Mouse (Mus musculus) stomach, postnatal 0 days (tissue): ENCODE results near the gene Slc35g1. TPM values are rescaled to one million over a fixed set of nuclear protein-coding genes. Genes with fewer than 3 reads are reported as not detected.
A peak's percentile ranks its signal among the peaks of the same experiment; 100 is the strongest.

Experiments used
- ATAC-seq: fragments of 200-750 bp; cut with Nextera tagmentation; 2 replicates; pipeline ENCODE4 v1.8.0; 2017; ENCODE audit not compliant: low FRiP score, low TSS enrichment
- DNase-seq: peaks from one replicate; pipeline ENCODE4 v3.0.0-alpha.2; 2016; ENCODE audit warnings: low spot score
- H3K27ac ChIP-seq: fragments of 300-500 bp; sonication (generic); replicated peaks from 2 replicates; pipeline ENCODE4 v1.5.1; 2014; ENCODE audit warnings: mild to moderate bottlenecking, control low read depth
- H3K27me3 ChIP-seq: fragments of 300-500 bp; sonication (generic); 2 replicates; pipeline ENCODE4 v1.6.1; 2014; ENCODE audit warnings: low read length; ENCODE audit not compliant: control insufficient read depth, insufficient read depth
- H3K36me3 ChIP-seq: fragments of 300-500 bp; sonication (generic); 2 replicates; pipeline ENCODE4 v1.6.1; 2014; ENCODE audit warnings: low read length, mixed read lengths; ENCODE audit not compliant: control insufficient read depth, insufficient read depth
- H3K4me1 ChIP-seq: fragments of 300-500 bp; sonication (generic); replicated peaks from 2 replicates; pipeline ENCODE4 v1.6.1; 2014; ENCODE audit warnings: antibody characterized with exemption; ENCODE audit not compliant: control insufficient read depth, insufficient read depth
- H3K4me2 ChIP-seq: fragments of 300-500 bp; sonication (generic); replicated peaks from 2 replicates; pipeline ENCODE4 v1.6.1; 2014; ENCODE audit warnings: low read depth, mild to moderate bottlenecking, control low read depth, moderate library complexity
- H3K4me3 ChIP-seq: fragments of 300-500 bp; sonication (generic); 2 replicates; pipeline ENCODE4 v1.5.1; 2014; ENCODE audit warnings: low read depth, low read length, control low read depth
- H3K9ac ChIP-seq: fragments of 300-500 bp; sonication (generic); 2 replicates; pipeline ENCODE4 v1.6.1; 2014; ENCODE audit warnings: mild to moderate bottlenecking, low read length, control low read depth, mixed read lengths
- H3K9me3 ChIP-seq: fragments of 300-500 bp; sonication (generic); 2 replicates; pipeline ENCODE4 v1.6.1; 2016; ENCODE audit warnings: low read length; ENCODE audit not compliant: control insufficient read depth
- CTCF ChIP-seq: IDR thresholded peaks from 2 replicates; pipeline ENCODE4 v1.5.1; 2016; ENCODE audit warnings: antibody characterized with exemption, low read depth, mild to moderate bottlenecking, moderate library complexity
- EP300 ChIP-seq: optimal IDR thresholded peaks from 2 replicates; pipeline ENCODE3; 2016; ENCODE audit warnings: antibody characterized with exemption
- WGBS: fragments of 180-500 bp; shearing (Covaris S2); extraction: QIAGEN DNeasy Blood & Tissue Kit; methylation state at CpG from one replicate; pipeline ENCODE4 v1.1.7; 2014; 5-methylcytosine and 5-hydroxymethylcytosine counted together
- polyA plus RNA-seq: library from polyadenylated mRNA; unstranded; fragments of >200 nt; fragmentation: Nextera tagmentation; extraction: Ambion mirVana; gene quantifications from 2 replicates; pipeline ENCODE4 v1.2.1, GENCODE M21; 2015

Gene Slc35g1
- polyA plus RNA-seq, 1 experiment from 2014 or later = 20.9 TPM

- H3K4me2 ChIP-seq = no peak overlapping the region
- no peak overlapping the region for H3K4me3 ChIP-seq
- DNase-seq (no peak), ATAC-seq (no peak)
- no peaks in the 10 kb centered on the region for H3K9me3 ChIP-seq
- H3K27ac ChIP-seq = no peak overlapping the region
- WGBS = 77% methylated on average over 1 of the region's 1 CpGs
- no peaks in the 10 kb centered on the region for H3K4me1 ChIP-seq
- H3K36me3 ChIP-seq = no peaks in the 10 kb centered on the region
- H3K9ac ChIP-seq = no peak overlapping the region
- TF ChIP-seq EP300 (no peak), CTCF (no peak)
- no peaks in the 10 kb centered on the region for H3K27me3 ChIP-seq
Measured at GRCm38 (mm10) chr19:38359287-38359686, 36.5 kb upstream of the Slc35g1 start.

DNA sequence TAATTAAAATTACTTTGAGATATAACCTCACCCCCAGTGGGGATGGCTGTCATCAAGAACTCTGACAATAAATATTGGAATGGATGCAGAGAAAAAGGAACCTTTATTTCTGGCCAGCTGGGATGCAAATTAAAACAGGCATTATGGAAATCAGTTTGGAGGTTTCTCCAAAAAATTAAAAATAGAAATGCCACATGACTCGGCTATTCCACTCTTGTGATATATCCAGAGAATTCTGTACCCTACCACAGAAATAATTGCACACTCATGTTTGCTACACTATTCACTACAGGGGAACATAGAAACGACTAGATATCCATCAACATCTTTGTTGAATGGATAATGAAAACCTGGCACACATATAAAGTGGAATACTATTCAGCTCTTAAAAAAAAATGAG, 33.9 kb upstream of the Slc35g1 start:
- no peak overlapping the region for H3K4me2 ChIP-seq
- no peak overlapping the region for H3K27ac ChIP-seq
- no peaks in the 10 kb centered on the region for H3K9me3 ChIP-seq
- H3K4me3 ChIP-seq = no peak overlapping the region
- H3K9ac ChIP-seq = no peak overlapping the region
- H3K36me3 ChIP-seq = no peaks in the 10 kb centered on the region
- ATAC-seq = no peak
- DNase-seq = no peak
- 82% methylated on average over 2 of the region's 2 CpGs for WGBS
- no peaks in the 10 kb centered on the region for H3K27me3 ChIP-seq
- TF ChIP-seq CTCF (no peak), EP300 (no peak)
- H3K4me1 ChIP-seq = no peaks in the 10 kb centered on the region

DNA sequence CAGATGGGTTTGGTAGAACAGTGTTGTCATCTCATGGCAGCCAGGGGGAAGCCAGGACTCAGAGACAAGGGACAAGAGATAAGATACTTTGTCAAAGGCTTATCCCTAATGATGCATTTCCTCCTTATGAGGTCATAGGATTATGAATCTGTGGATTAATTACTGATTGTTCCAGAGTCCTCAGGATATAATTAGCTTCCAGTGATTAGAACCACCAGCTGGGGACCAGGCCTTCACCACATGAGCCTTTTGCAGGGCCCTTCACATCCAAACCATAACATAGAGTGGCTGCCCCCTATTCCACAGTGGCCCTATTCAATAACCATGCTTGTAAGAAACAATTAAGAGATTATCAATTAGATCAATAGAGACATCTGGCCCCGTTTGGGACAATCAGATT, 32.4 kb upstream of the Slc35g1 start:
- Histone ChIP-seq H3K9me3 (no peaks in the 10 kb centered on the region), H3K27me3 (no peaks in the 10 kb centered on the region), H3K9ac (no peak overlapping the region), H3K4me1 (no peaks in the 10 kb centered on the region), H3K36me3 (no peaks in the 10 kb centered on the region), H3K4me3 (no peak overlapping the region), H3K27ac (no peak overlapping the region), H3K4me2 (no peak overlapping the region)
- TF ChIP-seq CTCF (no peak), EP300 (no peak)
- DNase-seq (no peak), ATAC-seq (no peak)
- WGBS = 71% methylated on average over 1 of the region's 1 CpGs

GRCm38 (mm10) chr19:38363879-38364659, 31.7 kb upstream of the Slc35g1 start:
- WGBS = 37% methylated on average over 6 of the region's 6 CpGs
- peak; percentile 36 for DNase-seq
- TF ChIP-seq EP300 (no peak), CTCF (no peak)
- Histone ChIP-seq H3K9me3 (no peaks in the 10 kb centered on the region), H3K9ac (no peak overlapping the region), H3K4me1 (no peaks in the 10 kb centered on the region), H3K27me3 (no peaks in the 10 kb centered on the region), H3K4me3 (no peak overlapping the region), H3K27ac (0 out of 2 replicates have a peak overlapping the region, but pooled peaks have one; percentile 58), H3K36me3 (no peaks in the 10 kb centered on the region), H3K4me2 (no peak overlapping the region)
- peak; percentile 49; the same call in 1 of the 2 replicates for ATAC-seq

GRCm38 (mm10) chr19:38364939-38365614, 30.7 kb upstream of the Slc35g1 start:
- WGBS = 27% methylated on average over 11 of the region's 11 CpGs
- Histone ChIP-seq H3K9me3 (no peaks in the 10 kb centered on the region), H3K27me3 (no peaks in the 10 kb centered on the region), H3K4me3 (no peak overlapping the region), H3K27ac (peak overlapping the region; percentile 67; the same call in 1 of the 2 replicates), H3K9ac (no peak overlapping the region), H3K36me3 (no peaks in the 10 kb centered on the region), H3K4me1 (no peaks in the 10 kb centered on the region), H3K4me2 (no peak overlapping the region)
- ATAC-seq = peak; percentile 58; the same call in 1 of the 2 replicates
- DNase-seq = peak; percentile 42
- TF ChIP-seq CTCF (no peak), EP300 (no peak)

DNA sequence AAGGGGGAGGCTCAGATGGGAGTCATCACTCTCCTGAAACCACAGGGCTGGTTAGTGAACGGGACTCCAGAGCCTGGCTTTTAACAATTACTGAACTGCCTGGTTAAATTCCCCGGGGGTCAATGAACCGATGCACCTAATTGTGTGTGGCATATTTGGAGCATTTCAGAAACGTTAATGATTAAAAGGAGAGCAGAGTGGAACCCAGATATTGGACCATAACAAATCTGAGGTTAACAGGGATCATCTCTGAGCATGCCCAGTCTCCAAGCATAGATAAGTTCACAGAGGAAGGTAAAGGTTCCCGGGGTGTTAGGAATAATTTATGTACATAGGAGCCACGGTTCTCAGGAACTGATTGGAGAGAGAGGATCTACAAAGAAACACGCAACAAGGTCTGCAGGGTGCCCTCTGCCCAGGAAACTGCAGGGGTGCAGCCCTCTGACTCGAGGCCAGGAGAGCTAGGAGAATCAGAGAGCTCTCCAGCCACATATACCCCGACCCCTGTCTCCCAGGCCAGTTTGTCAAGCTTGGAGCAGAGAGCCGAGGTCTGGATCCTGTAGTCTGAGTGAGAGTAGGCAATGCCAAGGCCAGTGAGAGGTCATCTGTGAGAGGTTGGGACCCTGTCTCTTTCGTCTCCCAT, 23.2 kb upstream of the Slc35g1 start:
- H3K36me3 ChIP-seq = no peaks in the 10 kb centered on the region
- H3K4me2 ChIP-seq = no peak overlapping the region
- no peaks in the 10 kb centered on the region for H3K4me1 ChIP-seq
- ATAC-seq (peak; percentile 80), DNase-seq (peak; percentile 54)
- no peak overlapping the region for H3K9ac ChIP-seq
- TF ChIP-seq EP300 = no peak
- TF ChIP-seq CTCF = no peak
- no peaks in the 10 kb centered on the region for H3K9me3 ChIP-seq
- no peak overlapping the region for H3K27ac ChIP-seq
- WGBS = 19% methylated on average over 11 of the region's 11 CpGs
- H3K4me3 ChIP-seq = no peak overlapping the region
- no peaks in the 10 kb centered on the region for H3K27me3 ChIP-seq
